Mouse (Mus musculus) adipocyte (in vitro differentiated cells): ENCODE measurements around the gene Tbc1d2b.

ENCODE experiments used
- DNase-seq: peaks from one replicate; pipeline ENCODE4 v3.0.0-alpha.2; 2016; ENCODE audit warnings: low spot score

The Tbc1d2b gene

GRCm38 (mm10) chr9:90265322-90266039 lies 5.1 kb downstream of the Tbc1d2b start:
- no peak for DNase-seq

GRCm38 (mm10) chr9:90263340-90263679 lies 7.3 kb downstream of the Tbc1d2b start:
- DNase-seq: no peak

- DNase-seq: no peak
Observed at GRCm38 (mm10) chr9:90262591-90263339, 7.8 kb downstream of the Tbc1d2b start.

- no peak for DNase-seq
Observed at GRCm38 (mm10) chr9:90262063-90262462, 8.5 kb downstream of the Tbc1d2b start.

- DNase-seq: peak; percentile 58
Observed at GRCm38 (mm10) chr9:90260600-90261375, 9.8 kb downstream of the Tbc1d2b start.

GRCm38 (mm10) chr9:90260079-90260478 lies 10.5 kb downstream of the Tbc1d2b start:
- DNase-seq: no peak

- no peak for DNase-seq
Observed at GRCm38 (mm10) chr9:90259400-90259950, 11.1 kb downstream of the Tbc1d2b start.

- DNase-seq: no peak
Observed at GRCm38 (mm10) chr9:90257754-90258531, 12.7 kb downstream of the Tbc1d2b start.

- DNase-seq: no peak
Observed at GRCm38 (mm10) chr9:90257220-90257619, 13.4 kb downstream of the Tbc1d2b start.

GRCm38 (mm10) chr9:90255844-90256405 lies 14.7 kb downstream of the Tbc1d2b start:
- no peak for DNase-seq

GRCm38 (mm10) chr9:90253181-90253580 lies 17.4 kb downstream of the Tbc1d2b start:
- DNase-seq: peak; percentile 72

GRCm38 (mm10) chr9:90250964-90251750 lies 19.4 kb downstream of the Tbc1d2b start:
- no peak for DNase-seq

GRCm38 (mm10) chr9:90250141-90250775 lies 20.3 kb downstream of the Tbc1d2b start:
- DNase-seq: no peak

GRCm38 (mm10) chr9:90249036-90249435 lies 21.6 kb downstream of the Tbc1d2b start:
- DNase-seq: no peak

- DNase-seq: no peak
Observed at GRCm38 (mm10) chr9:90248326-90248725, 22.3 kb downstream of the Tbc1d2b start.

- DNase-seq: no peak
Observed at GRCm38 (mm10) chr9:90247316-90247715, 23.3 kb downstream of the Tbc1d2b start.

- no peak for DNase-seq
Observed at GRCm38 (mm10) chr9:90245781-90246180, 24.8 kb downstream of the Tbc1d2b start.

- DNase-seq: no peak
Observed at GRCm38 (mm10) chr9:90245206-90245605, 25.4 kb downstream of the Tbc1d2b start.

- DNase-seq: no peak
Observed at GRCm38 (mm10) chr9:90244301-90245151, 26.1 kb downstream of the Tbc1d2b start.
